Mouse (Mus musculus) megakaryocyte, adult 5-6 weeks (primary cell): ENCODE results near the gene Arhgap22. TPM values are rescaled to one million over a fixed set of nuclear protein-coding genes. Genes with fewer than 3 reads are reported as not detected.

Experiments
- ATAC-seq: 2 replicates; pipeline ENCODE4 v1.8.0; 2016; ENCODE audit warnings: mild to moderate bottlenecking, inconsistent platforms; ENCODE audit not compliant: poor library complexity, severe bottlenecking
- total RNA-seq, 2 experiments: library from RNA; stranded (forward) in 1 of 2; stranded (reverse) in 1 of 2; fragments of 153-499, 151-499 nt in 1 of 2; fragments of 221-1000, 200-1000 nt in 1 of 2; gene quantifications; 2 replicates each; pipeline versions ENCODE4 v1.2.3 to v1.2.4; 2015 to 2017

The Arhgap22 gene
- total RNA-seq, 2 experiments from 2014 or later, result 0.70 TPM; not detected in 1

DNA sequence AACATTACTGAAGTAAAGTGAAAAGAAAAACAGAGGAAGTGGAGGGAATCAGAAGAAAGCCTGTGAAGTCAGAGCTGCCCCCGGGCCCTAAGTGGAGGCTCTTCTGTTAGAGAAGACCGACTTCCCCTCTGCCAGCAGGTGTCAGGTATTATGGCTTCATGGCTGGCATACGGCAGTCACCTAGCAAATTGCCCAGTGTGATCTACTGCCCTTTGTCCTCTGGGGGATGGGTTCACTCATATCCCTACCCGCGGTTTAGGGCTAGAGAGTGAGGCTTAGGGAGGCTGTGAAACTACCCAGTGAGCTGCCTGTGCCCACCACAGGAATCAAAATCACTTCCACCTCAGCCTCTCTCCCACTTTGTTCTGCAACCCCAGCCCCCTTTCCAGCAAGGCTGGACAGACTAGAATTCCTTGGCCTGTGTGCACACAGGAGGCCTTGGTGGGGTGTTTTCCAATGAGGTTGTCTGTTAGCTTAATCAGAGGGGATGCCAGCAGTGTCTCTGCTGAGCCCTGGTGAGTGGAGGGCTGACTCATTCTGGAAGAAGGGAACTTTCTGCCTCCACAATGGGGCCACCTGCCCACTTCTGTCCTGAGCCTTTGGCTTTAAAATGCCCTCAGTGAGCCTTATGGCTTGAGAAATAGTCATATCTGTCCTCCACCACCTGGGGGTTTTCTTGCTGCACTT lies 1.4 kb upstream of the Arhgap22 start:
- ATAC-seq, result no peak

DNA sequence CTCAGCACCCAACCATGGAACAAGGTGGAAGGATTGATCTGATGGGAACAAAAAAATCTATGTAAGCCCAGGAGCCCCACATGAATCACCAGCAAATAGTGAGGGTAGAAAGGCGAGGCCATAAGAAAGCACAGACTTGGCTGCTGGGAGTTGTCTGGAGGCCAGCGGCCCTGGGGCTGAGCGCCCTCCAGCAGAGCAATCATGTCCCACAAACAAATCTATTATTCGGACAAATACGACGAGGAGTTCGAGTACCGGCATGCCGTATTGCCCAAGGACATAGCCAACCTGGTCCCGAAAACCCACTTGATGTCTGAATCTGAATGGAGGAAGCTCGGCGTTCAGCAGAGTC lies 892 bp upstream of the Arhgap22 start:
- no peak for ATAC-seq

DNA sequence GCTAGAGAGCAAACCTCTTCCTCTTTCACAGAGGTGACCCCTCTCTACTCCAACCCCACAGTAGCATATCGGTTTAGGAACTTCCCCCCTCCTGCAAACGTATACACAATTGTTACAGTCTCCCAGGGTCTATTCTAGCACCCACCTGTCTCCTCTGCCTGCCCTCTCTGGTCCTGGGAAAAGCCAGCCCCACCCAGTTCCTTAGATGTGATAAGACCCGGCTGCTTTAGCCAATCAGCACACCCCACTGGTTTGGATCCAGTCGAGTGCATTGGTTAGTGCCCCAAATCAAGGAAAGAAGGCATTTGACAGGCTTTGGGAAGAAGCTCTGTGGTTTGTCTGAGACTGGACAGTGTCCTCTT lies 922 bp downstream of the Arhgap22 start:
- ATAC-seq, result no peak

DNA sequence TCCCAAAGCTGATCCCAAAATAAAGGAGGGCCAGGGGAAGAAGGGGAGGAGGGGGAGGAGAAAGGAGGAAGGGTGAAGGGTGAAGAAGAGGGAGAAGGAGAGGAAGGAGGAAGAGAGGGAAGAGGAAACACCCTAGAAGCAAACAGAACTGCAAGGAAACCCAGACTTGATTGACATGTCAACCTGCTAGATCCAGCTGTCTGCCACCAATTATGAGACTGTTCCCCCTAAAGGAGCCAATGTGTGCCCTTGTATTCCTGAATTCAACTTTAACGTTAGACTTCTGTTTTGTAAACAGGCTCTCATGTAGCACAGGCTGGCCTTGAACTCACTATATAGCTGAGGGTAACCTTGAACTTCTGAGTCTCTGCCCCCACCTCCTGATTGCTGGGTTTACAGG lies 1.3 kb downstream of the Arhgap22 start:
- ATAC-seq, result no peak

DNA sequence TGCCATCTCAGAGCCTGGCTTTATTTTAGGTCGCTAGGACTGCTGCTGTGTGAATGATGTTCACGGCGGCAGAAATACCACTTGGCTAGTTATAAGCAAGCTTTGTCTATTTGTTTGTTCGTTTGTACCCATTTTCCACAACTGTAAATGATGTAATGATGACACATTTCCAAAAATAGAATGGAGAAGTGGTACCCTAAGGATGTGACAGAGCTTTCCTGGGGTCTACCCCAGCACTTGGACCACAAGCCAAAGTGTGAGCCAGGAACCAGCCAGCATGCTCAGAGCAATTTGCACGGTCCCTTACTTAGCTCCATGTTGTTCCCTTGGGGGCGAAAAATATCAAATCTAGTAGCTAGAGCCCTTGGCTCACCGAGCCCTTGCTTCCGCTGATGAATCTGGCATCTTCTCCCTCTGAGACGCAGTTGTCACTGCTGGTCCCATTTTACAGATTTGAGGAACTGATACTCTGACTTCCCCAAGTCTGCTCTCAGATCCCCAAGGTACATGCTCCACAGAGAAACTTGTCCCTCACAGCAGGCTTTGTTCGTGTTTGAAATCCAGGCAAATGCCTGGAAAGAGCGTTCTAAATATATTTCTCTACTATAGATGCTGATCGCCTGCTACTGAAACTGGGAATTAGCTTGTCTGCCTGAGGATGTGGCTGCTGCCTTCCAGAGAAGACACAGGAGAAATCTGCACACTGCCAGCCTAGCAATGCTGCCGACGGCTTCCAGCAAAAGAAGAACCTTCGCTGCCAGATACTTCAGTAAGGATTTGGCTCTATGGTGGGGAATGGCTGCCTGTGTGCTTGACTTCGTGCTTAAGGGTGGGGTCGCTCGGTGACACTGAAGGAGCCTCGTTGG lies 2.8 kb downstream of the Arhgap22 start:
- peak; percentile 49 for ATAC-seq

DNA sequence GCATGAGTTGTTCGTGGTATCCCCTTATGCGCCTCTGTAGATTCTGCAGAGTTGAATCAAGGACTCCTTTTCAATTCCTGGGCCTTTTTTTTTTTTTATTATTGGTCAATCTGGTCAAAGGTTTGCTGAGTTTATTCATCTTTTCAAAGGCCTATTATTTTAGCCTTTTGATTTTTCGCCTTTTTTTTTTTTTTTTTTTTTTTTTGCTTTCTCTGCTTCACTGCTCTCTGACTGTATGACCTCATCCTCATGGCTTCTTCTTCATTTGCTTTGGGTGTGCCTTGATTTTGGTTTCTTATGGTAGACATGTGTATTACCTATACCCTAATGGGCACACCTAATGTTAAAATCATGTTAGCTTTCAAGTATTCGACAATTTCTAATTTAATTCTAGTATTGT lies 11.4 kb downstream of the Arhgap22 start:
- no peak for ATAC-seq

DNA sequence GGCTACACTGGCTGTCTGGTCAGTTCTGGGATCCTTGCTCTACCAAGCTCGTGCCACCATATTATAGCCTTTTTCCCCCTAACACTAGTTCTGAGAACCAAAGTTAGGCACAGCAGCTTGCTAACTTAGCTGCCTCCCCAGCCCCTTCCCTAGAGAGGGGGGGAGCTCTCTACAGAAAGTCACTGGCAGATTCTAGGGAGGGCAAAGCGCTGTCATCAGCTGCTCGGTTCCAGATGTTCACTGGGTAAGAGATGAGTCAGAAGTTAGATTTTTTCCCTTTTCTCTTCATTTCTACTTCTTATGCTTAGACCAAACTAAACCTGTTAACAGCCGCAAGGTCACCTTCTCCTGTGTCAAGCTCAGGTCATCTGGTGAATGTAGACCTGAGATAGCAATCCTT lies 16.8 kb downstream of the Arhgap22 start:
- ATAC-seq, result no peak

DNA sequence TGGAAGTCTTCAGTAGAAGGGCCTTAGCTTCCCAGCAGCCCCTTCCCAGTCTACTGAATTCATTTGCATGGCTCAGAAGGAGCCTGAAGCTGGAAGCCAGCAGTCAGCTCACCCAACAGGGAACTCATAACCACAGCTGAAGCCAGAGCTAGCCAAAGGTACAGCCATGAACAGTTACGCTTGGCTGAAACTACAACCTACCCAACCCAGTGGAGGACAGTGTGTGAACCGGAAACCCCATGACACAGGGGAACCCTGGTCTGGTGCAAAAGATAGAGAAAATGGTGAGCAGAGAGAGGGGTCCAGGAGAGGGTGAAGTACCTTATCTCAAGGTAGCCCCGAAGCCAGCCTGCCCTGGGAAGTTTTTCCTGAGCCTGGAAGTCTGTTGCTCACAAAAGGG lies 17.5 kb downstream of the Arhgap22 start:
- no peak for ATAC-seq

DNA sequence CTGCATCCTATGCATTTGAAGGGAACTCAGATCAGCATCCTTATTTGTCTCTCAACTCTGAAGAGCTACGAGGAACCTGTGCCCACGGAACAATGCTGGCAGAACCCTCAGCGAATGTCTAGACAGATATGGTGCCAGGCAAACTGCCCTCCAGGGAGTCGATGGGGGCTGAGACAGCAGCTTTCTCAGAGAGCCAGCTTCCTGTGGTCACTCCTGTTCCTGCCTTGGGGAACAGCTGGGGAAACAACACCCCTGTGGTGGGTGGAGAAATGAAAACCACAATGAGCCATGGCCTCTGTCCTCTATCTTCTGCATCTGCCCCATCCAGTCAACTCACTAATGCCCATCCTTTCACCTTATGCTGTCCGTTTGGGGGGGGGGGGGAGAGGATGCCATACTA lies 18.2 kb downstream of the Arhgap22 start:
- no peak for ATAC-seq

DNA sequence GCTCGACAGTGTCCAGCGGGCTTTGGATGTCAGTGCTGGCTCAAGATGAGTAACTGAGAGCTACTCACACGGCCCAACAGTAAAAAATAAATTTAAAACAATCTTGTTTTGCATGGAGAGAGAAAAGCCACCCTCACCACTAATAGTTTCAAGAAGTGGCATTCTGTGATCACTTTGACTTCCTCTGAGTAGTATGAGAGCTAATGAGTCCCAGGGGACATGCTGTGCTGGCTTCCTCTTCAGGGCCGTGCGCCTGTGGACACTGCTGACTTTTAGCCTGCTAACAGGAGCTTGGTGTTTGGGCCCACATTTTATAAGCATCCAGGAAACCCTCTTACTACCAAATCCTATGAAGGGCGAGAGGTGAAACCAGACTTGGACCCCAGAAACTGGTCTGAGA lies 21.8 kb downstream of the Arhgap22 start:
- no peak for ATAC-seq

DNA sequence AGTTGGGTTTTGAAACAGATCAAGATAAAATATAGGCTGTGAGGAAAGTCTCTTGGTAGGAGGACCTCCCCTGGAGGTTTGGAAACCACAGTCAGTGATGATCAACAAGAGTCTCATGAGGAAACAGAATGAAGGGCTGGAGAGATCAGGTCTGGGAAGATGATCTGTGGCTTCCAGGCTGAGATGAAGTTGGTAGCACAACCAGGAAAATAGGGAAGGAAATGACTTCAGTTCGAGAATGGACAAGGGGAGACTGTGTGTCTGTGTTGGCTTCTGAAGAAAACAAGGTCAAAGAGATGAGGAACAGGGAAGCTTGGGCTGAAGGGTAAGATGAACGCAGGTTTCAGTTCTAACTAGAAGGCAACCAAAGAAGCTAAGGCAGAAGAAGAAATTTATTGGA lies 26.6 kb downstream of the Arhgap22 start:
- peak; percentile 52 for ATAC-seq

DNA sequence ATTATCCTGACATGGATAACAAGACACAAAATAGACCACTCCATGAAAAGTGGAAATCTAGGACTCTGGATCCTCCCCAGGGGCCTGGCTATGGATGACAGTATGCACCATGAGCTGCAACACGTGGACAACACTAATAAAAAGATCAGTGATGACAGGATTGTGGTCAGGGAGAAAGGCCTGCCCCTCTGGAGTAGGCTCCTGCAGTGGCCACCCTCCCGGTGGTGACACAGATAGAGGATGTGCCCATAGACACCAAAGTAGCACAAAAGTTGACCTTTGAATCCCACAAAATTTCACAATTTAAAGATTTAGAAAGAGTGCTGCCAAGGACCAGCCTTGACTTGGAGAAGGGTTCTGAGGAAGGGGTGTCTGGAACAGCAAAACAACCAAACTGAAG lies 29.4 kb downstream of the Arhgap22 start:
- no peak for ATAC-seq

DNA sequence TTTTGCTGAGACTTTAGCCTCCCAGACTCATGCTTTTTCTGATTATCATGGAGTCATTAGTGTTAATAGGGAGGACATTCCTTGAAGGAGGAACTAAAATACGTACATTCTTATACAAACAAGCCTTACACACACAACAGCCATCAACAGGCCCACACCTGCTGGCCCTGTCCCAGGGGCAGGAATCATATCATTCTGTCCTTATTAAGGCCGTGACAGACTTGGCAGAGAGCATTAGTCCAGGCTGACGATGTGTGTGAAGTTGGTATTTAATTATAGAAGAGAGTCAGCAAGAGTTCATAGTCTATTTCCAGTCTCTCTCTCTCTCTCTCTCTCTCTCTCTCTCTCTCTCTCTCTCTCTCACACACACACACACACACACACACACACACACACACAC lies 30.7 kb downstream of the Arhgap22 start:
- ATAC-seq, result no peak

DNA sequence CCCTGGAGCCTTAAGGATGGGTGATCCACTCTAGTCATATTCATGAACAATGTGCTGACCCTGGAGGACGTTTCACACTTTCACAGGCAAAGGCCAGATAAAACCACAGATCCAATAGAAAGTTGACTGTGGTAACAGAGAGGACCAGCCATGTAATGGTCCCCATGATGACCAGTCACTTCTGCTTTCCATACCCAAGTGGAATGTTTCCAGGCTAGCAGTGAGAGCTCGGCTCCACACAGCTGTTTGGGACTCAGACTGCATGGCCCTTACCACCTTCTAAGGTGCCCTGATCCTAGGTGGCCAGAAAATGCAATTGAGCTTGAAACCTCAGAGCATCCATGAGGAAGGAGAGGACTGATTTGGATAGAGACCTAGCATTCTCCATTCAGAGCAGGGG lies 31.1 kb downstream of the Arhgap22 start:
- ATAC-seq, result peak; percentile 62

DNA sequence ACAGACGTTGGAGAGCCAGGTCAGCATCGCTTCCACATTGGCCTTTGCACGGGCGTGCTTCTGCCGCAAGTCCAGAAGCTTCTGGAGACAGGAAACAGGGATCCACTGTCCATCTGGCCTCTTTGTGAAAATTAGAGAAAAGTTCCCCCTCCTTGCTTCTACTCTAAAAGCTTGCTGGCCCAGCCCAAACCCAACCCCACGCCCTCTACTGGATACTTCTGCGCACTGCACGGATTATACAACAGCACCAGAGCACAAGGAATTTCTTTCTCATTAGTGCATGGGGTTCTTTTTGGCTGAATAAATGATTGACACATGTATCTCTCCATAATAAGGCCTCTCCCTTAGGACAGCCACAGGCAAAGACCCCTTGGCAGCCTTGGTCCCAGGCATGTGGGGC lies 32.6 kb downstream of the Arhgap22 start:
- ATAC-seq, result no peak

DNA sequence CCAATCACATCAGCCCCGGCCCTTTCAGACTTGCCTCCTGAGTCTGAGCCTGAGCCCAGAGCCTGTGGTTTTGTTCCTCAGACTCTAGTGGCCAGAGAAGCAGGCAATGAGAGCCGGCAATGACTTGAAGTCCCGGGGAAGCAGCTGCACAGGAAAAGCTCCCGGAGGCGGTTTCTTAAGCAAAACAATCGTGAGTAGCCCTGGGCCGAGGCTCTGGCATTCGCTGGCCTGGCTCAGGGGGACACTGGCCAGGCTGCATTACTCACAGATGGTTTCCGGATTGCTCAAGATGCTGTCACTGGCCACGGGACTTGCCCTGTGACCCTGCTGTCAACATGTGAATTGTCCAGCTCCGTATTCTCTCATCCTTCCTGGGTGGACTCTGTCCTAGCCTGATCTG lies 33.8 kb downstream of the Arhgap22 start:
- ATAC-seq, result peak; percentile 48

DNA sequence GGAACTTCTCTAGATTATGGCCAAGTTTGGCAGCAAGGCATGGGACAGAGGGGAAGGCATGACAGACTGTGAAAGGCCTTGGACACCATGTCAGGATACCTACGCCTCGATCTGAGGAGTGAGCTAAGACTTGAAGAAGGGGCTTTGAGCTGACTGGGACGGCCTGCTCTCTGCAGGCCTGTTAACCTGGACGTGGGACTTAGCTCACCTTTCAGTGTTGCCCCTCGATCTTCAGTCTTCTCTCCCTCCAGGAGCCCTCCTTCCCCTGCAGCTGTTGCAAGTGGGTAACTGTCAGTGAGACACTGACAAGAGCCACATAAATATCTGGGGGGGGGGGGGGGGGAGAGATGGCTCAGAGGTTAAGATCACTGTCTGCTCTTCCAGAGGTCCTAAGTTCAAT lies 34.9 kb downstream of the Arhgap22 start:
- ATAC-seq, result no peak

DNA sequence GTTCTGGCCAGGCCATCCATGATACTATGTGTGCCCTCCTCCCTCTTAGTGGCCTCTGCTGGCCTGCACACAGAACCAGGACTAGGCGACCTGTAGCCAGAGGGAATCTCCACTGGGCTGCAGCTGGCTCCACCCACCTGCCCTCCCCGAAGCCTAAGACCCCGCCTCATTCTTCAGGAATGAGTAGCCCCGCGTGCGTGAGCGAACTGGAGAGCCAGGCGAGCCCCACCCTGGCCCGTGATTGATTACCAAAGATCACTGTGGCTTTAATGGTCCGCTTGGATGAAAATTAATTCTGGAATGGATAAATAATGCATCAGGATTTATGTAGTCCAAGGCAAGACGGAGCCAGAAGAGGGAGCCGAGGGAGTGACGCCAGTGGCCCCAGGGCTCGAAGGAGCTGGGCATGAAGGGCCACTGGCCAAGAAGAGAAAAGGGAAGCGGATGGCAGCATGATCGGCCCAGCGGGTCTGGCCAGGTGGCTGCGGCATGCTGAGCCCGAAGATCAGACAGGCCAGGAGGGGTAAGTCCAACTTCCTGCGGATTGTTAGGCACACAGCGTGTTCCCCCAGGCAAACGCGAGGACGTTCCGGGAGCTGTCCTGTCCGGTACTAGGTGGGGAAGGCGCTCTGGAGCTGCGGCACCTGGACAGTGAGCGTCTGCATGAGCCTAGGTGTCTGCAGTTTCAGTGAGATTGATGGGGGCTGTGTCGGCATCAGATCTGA lies 36.6 kb downstream of the Arhgap22 start:
- peak; percentile 33 for ATAC-seq

DNA sequence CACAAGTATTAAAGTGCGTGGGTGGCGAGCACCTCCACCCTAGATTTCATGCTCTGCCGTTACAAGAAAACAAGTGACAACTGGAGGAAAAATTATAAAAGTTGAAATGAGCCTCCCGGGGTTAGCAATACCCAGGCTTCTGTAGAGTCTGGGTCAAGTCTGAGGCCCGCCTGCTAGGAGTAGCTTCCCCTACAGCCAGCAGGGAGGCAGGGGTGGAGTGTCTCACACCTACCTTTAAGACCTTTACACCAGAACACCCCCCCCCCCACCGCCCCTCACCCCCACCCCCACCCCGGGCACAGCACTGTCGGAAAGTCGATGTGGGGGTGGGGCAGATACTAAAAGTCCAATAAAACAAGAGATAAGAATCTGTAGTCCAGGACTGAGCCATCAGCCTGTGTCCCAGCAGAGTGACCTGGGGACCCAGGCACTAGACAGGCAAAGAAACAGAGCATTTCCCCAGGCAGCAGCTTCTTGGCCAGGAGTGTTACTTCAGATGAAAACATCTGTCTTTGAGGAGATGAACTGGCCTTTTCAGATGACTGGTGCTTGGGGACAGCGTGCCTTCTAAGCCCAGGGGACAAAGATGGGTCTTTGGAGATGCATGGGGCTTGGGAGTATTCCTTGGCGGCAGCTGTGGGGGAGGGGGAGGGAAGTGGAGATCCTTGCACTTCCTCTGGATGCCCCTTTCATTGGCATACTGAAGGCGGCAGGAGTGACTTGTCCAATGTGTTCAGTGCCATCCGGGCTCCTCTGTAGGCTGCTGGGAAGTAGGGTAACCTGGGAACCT lies 37.3 kb downstream of the Arhgap22 start:
- no peak for ATAC-seq

DNA sequence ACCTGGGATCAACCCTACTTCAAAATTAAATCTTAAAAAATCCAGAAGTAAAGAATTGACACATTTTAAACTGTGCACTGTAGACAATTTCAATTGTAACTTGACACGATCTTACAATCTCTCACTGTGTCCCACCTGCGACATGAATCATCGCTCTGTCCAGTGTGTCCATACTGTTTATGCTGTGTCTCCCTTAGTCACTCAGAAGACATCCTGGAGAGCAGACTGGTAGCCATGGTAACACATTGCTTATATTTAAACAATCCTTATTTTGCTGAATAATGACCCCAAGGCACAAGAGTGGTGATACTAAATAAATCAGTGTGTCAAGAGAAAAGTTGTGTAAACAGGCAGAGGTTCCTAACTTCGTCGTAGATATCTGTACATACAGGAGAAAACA lies 44.4 kb downstream of the Arhgap22 start:
- no peak for ATAC-seq

DNA sequence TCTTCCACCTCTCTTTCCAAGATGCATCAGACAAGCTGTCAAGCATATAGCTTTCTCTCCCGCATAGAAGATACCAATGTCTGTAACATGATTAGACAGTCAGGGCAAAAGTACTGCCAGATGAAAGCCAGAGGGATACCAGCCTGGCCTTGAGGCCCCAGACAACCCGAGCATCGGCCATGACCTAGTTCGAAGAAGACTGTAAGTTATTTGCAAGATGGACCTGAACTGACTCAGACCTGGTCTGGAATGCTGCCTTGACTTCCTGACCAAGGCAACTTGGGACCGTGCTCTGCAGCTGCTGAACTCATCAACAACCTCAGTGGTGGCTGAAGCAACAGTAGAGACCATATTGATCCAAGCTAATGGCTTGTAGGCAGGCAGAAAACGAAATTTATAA lies 46.3 kb downstream of the Arhgap22 start:
- ATAC-seq, result no peak
